Mouse (Mus musculus) testis, adult 2 months (tissue): ENCODE measurements at regions not wholly inside any gene's neighbourhood (a gene's known extent, or its start where the extent isn't known, plus 50 kb on each side); places are given as distances from the start of the nearest gene placed in this dataset.

Experiments
- CTCF ChIP-seq: fragments of 200-500 bp; IDR thresholded peaks from 2 replicates; pipeline ENCODE4 v1.5.1; 2012; ENCODE audit warnings: low read depth, mild to moderate bottlenecking, inconsistent platforms, low read length, moderate library complexity; ENCODE audit not compliant: control insufficient read depth, insufficient read depth, insufficient replicate concordance
- POLR2A ChIP-seq: fragments of 200-500 bp; IDR thresholded peaks from 2 replicates; pipeline ENCODE4 v1.6.1; 2012; ENCODE audit warnings: low read depth, mild to moderate bottlenecking, inconsistent platforms, low read length, moderate library complexity; ENCODE audit not compliant: control insufficient read depth

DNA sequence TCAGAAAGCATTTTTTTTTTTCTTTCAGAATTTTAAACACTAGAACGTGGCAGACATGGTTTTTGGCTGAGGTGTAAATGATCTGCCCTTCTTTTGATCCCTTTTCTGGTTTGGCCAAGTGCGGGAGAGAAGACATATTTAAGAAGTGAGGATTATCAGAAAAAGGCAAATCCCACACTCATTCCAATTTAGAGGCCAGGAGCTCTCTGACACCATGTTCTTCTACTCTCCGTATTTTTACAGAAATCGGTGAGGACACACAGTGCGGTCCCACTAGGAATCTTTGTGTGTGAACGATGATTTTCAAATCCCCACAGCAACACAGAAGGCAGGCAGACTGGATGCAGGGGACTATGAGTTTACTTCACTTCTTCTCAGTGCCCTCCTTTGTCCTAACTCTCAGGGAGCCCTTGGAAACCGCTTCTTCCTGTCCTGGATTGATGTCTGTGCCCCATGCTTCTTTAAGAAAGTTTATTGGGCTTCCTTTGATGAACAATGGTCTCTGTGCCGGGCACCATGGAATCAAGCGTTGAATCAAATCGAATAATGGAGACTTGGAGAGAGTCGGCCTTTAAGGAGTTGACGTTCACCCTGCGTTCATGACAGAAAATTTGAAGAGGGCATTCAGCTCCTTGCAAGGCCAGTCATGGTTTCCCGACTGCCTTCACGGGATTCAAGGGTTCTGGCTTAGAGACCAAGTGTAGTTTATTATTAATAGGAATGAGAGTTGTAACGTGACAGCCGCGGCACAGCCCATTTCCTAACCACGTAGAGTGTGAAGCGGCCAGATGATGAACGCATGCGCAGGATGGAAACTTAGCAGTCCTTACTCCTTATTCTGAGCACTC, 106.6 kb upstream of the Lgr5 start:
- TF ChIP-seq CTCF (no peak), POLR2A (no peak)
